Mouse (Mus musculus) neural tube, postnatal 0 days (tissue): Measurements from ENCODE around the gene Naxd. TPM values are rescaled to one million over a fixed set of nuclear protein-coding genes. Genes with fewer than 3 reads are reported as not detected.

Experiments used
- polyA plus RNA-seq: library from polyadenylated mRNA; unstranded; fragments of >200 nt; fragmentation: Nextera tagmentation; extraction: Ambion mirVana; gene quantifications from 2 replicates; pipeline ENCODE4 v1.2.1, GENCODE M21; 2015

Gene Naxd
- polyA plus RNA-seq = 121 and 131 TPM in 2 replicates

GRCm38 (mm10) chr8:11497017-11497990 lies at the start of gene Naxd:
TSS of gene Naxd (plus strand) at chr8:11497506.

GRCm38 (mm10) chr8:11477811-11478761 lies 19.2 kb upstream of the Naxd start, which contains the start of gene Rab20:
TSS of gene Rab20 (minus strand) at chr8:11478710.

DNA sequence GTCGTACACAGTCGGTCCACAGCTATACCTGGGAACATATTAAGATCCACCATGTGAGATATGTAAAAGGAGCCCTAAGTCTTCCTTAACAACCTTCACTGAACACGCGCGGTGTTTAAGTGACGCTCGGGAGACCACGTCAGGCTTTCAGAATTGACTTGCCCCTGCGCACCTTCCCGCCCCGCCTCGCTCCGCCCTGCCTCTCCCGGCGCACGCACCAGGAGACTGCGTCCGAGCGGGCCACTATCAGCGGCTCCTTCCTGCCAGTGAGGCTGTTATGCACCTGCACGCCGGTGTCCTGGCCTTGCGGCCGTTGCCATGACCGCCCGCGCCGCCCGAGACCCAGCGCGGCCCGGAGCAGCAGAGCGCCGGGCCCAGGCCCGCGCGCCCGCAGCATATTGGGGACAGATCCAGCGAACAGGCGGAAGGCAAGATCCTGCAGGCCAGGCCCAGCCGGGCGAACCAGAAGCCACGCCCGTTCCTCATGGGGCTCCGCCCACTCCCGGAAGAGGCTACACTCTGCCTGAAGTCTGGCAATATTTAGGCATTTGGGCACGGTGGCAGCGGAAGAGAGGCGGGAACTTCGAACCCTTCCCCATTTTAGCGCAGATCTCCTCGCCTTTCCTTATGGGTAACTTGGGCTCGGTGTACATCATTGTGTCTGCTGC lies 53.1 kb downstream of the Naxd start, which contains the start of gene Cars2:
TSS of gene Cars2 (minus strand) at position 503 of the 668 bp plus-strand sequence.

GRCm38 (mm10) chr8:11554799-11555719 lies 57.8 kb downstream of the Naxd start, which contains the start of gene Ing1:
TSS of gene Ing1 (plus strand) at chr8:11555571.

Other genes with a start within 250 kb of the Naxd start
- gene Col4a2, start 184.7 kb upstream of the Naxd start, polyA plus RNA-seq = 29.6 and 29.8 TPM in 2 replicates
- 46.9 and 49.2 TPM in 2 replicates for gene Col4a1, start 184.7 kb upstream of the Naxd start, polyA plus RNA-seq
- 1.4 and 1.8 TPM in 2 replicates for gene Rab20, start 18.8 kb upstream of the Naxd start, polyA plus RNA-seq
- 21.7 and 25.5 TPM in 2 replicates for gene Cars2, start 53.3 kb downstream of the Naxd start, polyA plus RNA-seq
- gene Ing1, start 58.1 kb downstream of the Naxd start, polyA plus RNA-seq = 46.5 and 48.0 TPM in 2 replicates
- gene Ankrd10, start 138.3 kb downstream of the Naxd start, polyA plus RNA-seq = 49.3 and 56.7 TPM in 2 replicates
- not detected in 2 replicates for gene 1700016D06Rik, start 203.6 kb downstream of the Naxd start, polyA plus RNA-seq
- gene Arhgef7, start 230.2 kb downstream of the Naxd start, polyA plus RNA-seq = 46.7 and 55.0 TPM in 2 replicates